Mouse (Mus musculus): ENCODE data around the gene Gdpd3. TPM values are rescaled to one million over a fixed set of nuclear protein-coding genes. Genes with fewer than 3 reads are reported as not detected.
A peak's percentile ranks its signal among the peaks of the same experiment; 100 is the strongest.

Gene Gdpd3
- polyA plus RNA-seq, 1 experiment from 2014 or later, result 1.2 TPM

GRCm38 (mm10) chr7:126797411-126798126, 31.4 kb downstream of the Gdpd3 start, which contains the start of gene Fam57b:
Gene Fam57b (plus strand): TSS chr7:126797668.
- WGBS, result 25% methylated on average over 20 of the region's 21 CpGs
- Histone ChIP-seq H3K36me3 (ENCODE audit: control insufficient read depth, insufficient read depth, low read length) (peaks cover 34% of the 10 kb centered on the region), H3K4me2 (ENCODE audit: low read length) (peak within 1 kb of the TSS; percentile 90), H3K27me3 (replicated peaks; ENCODE audit: control insufficient read depth, insufficient read depth, low read length) (no peaks in the 10 kb centered on the region), H3K27ac (ENCODE audit: low read depth, low read length) (peak within 1 kb of the TSS; percentile 86), H3K9ac (ENCODE audit: low read length) (peak within 1 kb of the TSS; percentile 84), H3K9me3 (replicated peaks; ENCODE audit: control insufficient read depth, low read length) (no peaks in the 10 kb centered on the region), H3K4me1 (ENCODE audit: control insufficient read depth, insufficient read depth, low read length) (peaks cover 17% of the 10 kb centered on the region), H3K4me3 (ENCODE audit: low read depth, low read length) (peak within 1 kb of the TSS; percentile 70)
- no peak for ATAC-seq
- DNase-seq (ENCODE audit: low spot score), result no peak

- Histone ChIP-seq H3K9ac (ENCODE audit: low read length) (peak overlapping the region; percentile 84), H3K36me3 (ENCODE audit: control insufficient read depth, insufficient read depth, low read length) (peaks cover 41% of the 10 kb centered on the region), H3K27ac (ENCODE audit: low read depth, low read length) (peak overlapping the region; percentile 86), H3K4me3 (ENCODE audit: low read depth, low read length) (peak overlapping the region; percentile 70), H3K9me3 (replicated peaks; ENCODE audit: control insufficient read depth, low read length) (no peaks in the 10 kb centered on the region), H3K27me3 (replicated peaks; ENCODE audit: control insufficient read depth, insufficient read depth, low read length) (no peaks in the 10 kb centered on the region), H3K4me2 (ENCODE audit: low read length) (peak overlapping the region; percentile 90), H3K4me1 (ENCODE audit: control insufficient read depth, insufficient read depth, low read length) (peaks cover 12% of the 10 kb centered on the region)
- ATAC-seq (no peak), DNase-seq (ENCODE audit: low spot score) (no peak)
- WGBS, result 1% methylated on average over 38 of the region's 40 CpGs
These were observed 32.3 kb downstream of the Gdpd3 start for GRCm38 (mm10) chr7:126798127-126799049.

GRCm38 (mm10) chr7:126799050-126799467, 32.9 kb downstream of the Gdpd3 start:
- peak overlapping the region; percentile 70 for H3K4me3 ChIP-seq (ENCODE audit: low read depth, low read length)
- peak overlapping the region; percentile 84 for H3K9ac ChIP-seq (ENCODE audit: low read length)
- peaks cover 12% of the 10 kb centered on the region for H3K4me1 ChIP-seq (ENCODE audit: control insufficient read depth, insufficient read depth, low read length)
- peak overlapping the region; percentile 90 for H3K4me2 ChIP-seq (ENCODE audit: low read length)
- peak overlapping the region; percentile 95 for H3K27ac ChIP-seq (ENCODE audit: low read depth, low read length)
- DNase-seq (ENCODE audit: low spot score), result peak; percentile 98
- H3K9me3 ChIP-seq (replicated peaks; ENCODE audit: control insufficient read depth, low read length), result no peaks in the 10 kb centered on the region
- 0% methylated on average over 29 of the region's 36 CpGs for WGBS
- H3K27me3 ChIP-seq (replicated peaks; ENCODE audit: control insufficient read depth, insufficient read depth, low read length), result no peaks in the 10 kb centered on the region
- ATAC-seq, result peak; percentile 97
- H3K36me3 ChIP-seq (ENCODE audit: control insufficient read depth, insufficient read depth, low read length), result peaks cover 45% of the 10 kb centered on the region

- Histone ChIP-seq H3K4me2 (ENCODE audit: low read length) (peak overlapping the region; percentile 90), H3K27me3 (replicated peaks; ENCODE audit: control insufficient read depth, insufficient read depth, low read length) (no peaks in the 10 kb centered on the region), H3K27ac (ENCODE audit: low read depth, low read length) (peak overlapping the region; percentile 95), H3K4me1 (ENCODE audit: control insufficient read depth, insufficient read depth, low read length) (peaks cover 12% of the 10 kb centered on the region), H3K4me3 (ENCODE audit: low read depth, low read length) (peak overlapping the region; percentile 70), H3K36me3 (ENCODE audit: control insufficient read depth, insufficient read depth, low read length) (peaks cover 45% of the 10 kb centered on the region), H3K9me3 (replicated peaks; ENCODE audit: control insufficient read depth, low read length) (no peaks in the 10 kb centered on the region), H3K9ac (ENCODE audit: low read length) (peak overlapping the region; percentile 76)
- ATAC-seq (peak; percentile 91), DNase-seq (ENCODE audit: low spot score) (peak; percentile 95)
- WGBS, result 1% methylated on average over 38 of the region's 38 CpGs
These were observed 33.5 kb downstream of the Gdpd3 start for GRCm38 (mm10) chr7:126799468-126800268.

GRCm38 (mm10) chr7:126800269-126801056, 34.3 kb downstream of the Gdpd3 start:
- ATAC-seq, result no peak
- H3K4me3 ChIP-seq (ENCODE audit: low read depth, low read length), result peak overlapping the region; percentile 70
- H3K9me3 ChIP-seq (replicated peaks; ENCODE audit: control insufficient read depth, low read length), result no peaks in the 10 kb centered on the region
- WGBS, result 31% methylated on average over 5 of the region's 5 CpGs
- H3K27me3 ChIP-seq (replicated peaks; ENCODE audit: control insufficient read depth, insufficient read depth, low read length), result no peaks in the 10 kb centered on the region
- H3K4me1 ChIP-seq (ENCODE audit: control insufficient read depth, insufficient read depth, low read length), result peaks cover 12% of the 10 kb centered on the region
- no peak for DNase-seq (ENCODE audit: low spot score)
- peak overlapping the region; percentile 90 for H3K4me2 ChIP-seq (ENCODE audit: low read length)
- H3K9ac ChIP-seq (ENCODE audit: low read length), result peak overlapping the region; percentile 76
- peak overlapping the region; percentile 95; the same call in 1 of the 2 replicates for H3K27ac ChIP-seq (ENCODE audit: low read depth, low read length)
- H3K36me3 ChIP-seq (ENCODE audit: control insufficient read depth, insufficient read depth, low read length), result peaks cover 45% of the 10 kb centered on the region

GRCm38 (mm10) chr7:126801057-126801422, 34.9 kb downstream of the Gdpd3 start:
- ATAC-seq, result no peak
- no peak overlapping the region for H3K9ac ChIP-seq (ENCODE audit: low read length)
- H3K36me3 ChIP-seq (ENCODE audit: control insufficient read depth, insufficient read depth, low read length), result peaks cover 40% of the 10 kb centered on the region
- H3K4me3 ChIP-seq (ENCODE audit: low read depth, low read length), result no peak overlapping the region
- no peak overlapping the region for H3K4me2 ChIP-seq (ENCODE audit: low read length)
- H3K9me3 ChIP-seq (replicated peaks; ENCODE audit: control insufficient read depth, low read length), result no peaks in the 10 kb centered on the region
- WGBS, result 96% methylated on average over 16 of the region's 16 CpGs
- H3K27ac ChIP-seq (ENCODE audit: low read depth, low read length), result no peak overlapping the region
- H3K4me1 ChIP-seq (ENCODE audit: control insufficient read depth, insufficient read depth, low read length), result peaks cover 12% of the 10 kb centered on the region
- H3K27me3 ChIP-seq (replicated peaks; ENCODE audit: control insufficient read depth, insufficient read depth, low read length), result no peaks in the 10 kb centered on the region
- no peak for DNase-seq (ENCODE audit: low spot score)

GRCm38 (mm10) chr7:126802134-126802889, 36.2 kb downstream of the Gdpd3 start:
- peaks cover 12% of the 10 kb centered on the region for H3K4me1 ChIP-seq (ENCODE audit: control insufficient read depth, insufficient read depth, low read length)
- H3K9ac ChIP-seq (ENCODE audit: low read length), result no peak overlapping the region
- H3K27me3 ChIP-seq (replicated peaks; ENCODE audit: control insufficient read depth, insufficient read depth, low read length), result no peaks in the 10 kb centered on the region
- no peak overlapping the region for H3K4me3 ChIP-seq (ENCODE audit: low read depth, low read length)
- H3K27ac ChIP-seq (ENCODE audit: low read depth, low read length), result no peak overlapping the region
- H3K4me2 ChIP-seq (ENCODE audit: low read length), result no peak overlapping the region
- WGBS, result 89% methylated on average over 11 of the region's 11 CpGs
- peaks cover 28% of the 10 kb centered on the region for H3K36me3 ChIP-seq (ENCODE audit: control insufficient read depth, insufficient read depth, low read length)
- no peak for ATAC-seq
- no peak for DNase-seq (ENCODE audit: low spot score)
- no peaks in the 10 kb centered on the region for H3K9me3 ChIP-seq (replicated peaks; ENCODE audit: control insufficient read depth, low read length)

Measured in forebrain, embryonic 14.5 days (tissue).